Mouse (Mus musculus) cerebellum, postnatal 4 days (tissue): ENCODE results near the gene Mrpl35.
"Not testable (repeated sequence)": the region's sequence is repeated elsewhere in the genome, so short reads cannot be mapped to it uniquely, and the experiment has no call there.

ENCODE experiments used
- DNase-seq, 2 experiments: peaks; one replicate each; pipeline ENCODE4 v3.0.0; 2022; ENCODE audit warnings: low spot score in 2 of 2, mixed read lengths in 1 of 2

Mrpl35 gene

DNA sequence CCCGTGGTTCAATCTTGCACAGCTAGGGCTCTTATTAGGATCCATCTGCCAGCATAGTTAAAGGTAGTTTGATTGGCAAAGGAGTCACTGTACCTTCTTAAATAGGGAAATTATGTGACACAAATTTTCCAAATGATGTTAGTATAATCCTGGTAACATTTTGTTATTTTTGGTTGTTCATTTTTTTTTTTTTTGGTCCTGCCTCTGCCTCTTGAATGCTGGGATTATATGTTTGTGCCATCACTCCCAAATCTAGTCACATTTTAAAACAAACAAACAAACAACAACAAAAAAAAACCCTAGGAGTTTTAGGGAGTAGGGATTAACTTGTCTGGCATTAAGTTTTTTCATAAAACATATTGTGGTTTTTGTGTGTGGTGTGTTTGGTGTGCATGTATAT, at the start of gene Mrpl35:
Gene Mrpl35 (minus strand): TSS at position 101 of the 400 bp plus-strand sequence.
- no peak for DNase-seq

DNA sequence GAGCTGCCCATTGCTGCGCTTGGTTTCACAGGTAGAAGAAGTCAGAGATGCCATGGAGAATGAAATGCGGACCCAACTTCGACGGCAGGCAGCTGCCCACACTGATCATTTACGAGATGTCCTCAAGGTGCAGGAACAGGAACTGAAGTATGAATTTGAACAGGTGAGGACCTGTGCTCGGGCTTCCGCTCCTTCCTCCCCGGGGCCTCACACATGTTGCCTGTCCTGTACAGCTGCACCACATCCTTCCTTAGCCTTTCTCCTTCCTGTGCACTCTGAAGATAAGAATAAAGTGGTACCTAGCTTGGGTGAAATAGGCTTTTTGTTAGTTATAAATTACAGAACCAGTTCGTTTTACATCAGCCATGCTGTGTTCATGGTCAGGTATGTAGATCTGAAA, 44.6 kb upstream of the Mrpl35 start:
- no peak for DNase-seq

DNA sequence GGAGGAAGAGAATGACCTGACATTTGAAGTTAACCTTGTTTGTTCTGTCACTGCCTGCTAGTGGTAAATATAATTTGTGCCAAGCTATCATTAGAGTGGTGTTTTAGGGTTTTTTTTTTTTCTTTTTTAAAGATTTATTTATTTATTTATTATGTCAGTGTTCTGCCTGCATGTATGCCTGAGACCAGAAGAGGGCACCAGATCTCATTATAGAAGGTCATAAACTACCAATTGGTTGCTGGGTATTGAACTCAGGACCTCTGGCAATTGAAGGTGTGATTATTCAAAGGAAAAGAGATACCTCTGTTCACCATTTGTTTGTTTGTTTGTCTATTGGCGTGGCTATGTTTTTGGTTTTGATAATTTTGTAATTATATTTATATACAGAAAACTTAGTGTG, 42.0 kb upstream of the Mrpl35 start:
- DNase-seq, result no peak

DNA sequence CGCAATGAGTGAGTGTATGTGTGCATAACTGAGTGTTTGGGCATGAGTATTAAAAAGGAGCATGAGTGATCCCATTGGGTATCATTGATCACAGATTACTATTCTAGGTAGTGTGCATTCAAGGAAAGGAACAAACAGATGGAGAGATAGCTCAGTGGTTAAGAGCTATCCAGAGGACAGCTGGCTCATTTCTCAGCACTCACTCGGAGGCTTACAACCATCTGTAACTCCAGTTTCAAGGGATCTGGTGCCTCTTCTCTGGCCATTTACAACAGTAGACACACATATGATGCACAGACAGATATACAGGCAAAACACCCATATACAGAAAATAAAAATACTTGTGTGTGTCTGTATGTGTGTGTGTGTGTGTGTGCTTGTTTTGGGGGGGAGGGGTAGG, 41.0 kb upstream of the Mrpl35 start:
- DNase-seq, result no peak

DNA sequence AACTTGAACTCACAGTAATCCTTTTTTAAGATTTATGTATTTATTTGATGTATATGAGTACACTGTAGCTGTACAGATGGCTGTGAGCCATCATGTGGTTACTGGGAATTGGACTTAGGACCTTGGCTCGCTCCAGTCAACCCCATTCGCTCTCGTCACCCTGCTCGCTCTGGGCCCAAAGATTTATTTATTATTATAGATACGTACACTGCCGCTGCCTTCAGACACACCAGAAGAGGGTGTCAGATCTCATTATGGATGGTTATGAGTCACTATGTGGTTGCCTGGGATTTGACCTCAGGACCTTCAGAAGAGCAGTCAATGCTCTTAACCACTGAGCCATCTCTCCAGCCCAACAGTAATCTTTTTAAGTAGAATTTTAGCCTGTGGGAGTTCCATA, 20.1 kb upstream of the Mrpl35 start:
- DNase-seq, result not testable (repeated sequence)

DNA sequence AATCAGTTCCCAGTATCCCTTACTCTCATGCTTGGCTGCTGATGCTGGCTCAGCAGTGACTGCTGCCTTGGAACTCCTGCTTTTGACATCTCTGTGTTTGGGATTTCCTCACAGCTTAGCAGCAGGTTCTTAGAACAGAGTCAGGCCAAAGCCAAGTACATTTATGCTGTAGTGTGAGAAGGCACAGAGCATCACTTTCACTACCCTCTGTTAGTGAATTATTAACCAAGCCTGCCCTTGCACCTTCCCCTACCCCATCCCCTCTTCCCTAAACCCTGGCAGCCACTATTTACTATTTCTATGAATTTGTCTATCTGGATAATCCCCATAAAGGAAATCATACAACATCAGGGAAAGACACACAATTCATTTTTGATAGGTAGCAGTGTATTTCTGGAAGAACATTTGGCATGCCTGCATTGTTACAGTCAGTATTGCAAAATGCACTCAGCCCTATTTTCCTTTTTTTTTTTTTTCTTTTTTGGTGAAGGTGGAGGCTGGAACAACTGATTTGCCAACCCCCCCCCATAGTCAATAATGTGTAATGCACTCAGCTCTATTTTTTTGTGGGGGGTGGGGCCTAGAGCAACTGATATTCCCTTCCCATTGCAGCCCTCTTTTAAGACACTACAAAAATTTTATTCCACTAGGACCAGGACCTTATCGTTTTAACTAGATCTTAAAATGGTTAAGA, 14.0 kb upstream of the Mrpl35 start:
- no peak for DNase-seq

DNA sequence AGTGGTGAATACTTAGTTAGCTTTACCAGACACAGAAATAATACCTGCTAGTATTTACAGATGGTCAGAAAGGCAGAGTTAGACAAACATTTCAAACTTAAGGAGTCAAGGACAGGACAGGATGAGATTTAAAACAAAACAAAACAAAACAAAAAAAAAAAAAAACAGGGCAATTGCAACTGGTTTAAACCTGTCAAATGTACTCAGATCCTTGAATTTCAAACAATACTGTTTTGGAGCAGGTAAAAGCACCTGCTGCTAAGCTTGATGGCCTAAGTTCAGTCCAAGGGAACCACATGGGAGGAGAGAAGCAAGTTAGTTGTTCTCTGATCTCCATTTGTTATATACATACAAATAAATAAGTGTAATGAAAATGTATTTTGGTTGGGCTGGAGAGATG, 13.0 kb upstream of the Mrpl35 start:
- no peak for DNase-seq

DNA sequence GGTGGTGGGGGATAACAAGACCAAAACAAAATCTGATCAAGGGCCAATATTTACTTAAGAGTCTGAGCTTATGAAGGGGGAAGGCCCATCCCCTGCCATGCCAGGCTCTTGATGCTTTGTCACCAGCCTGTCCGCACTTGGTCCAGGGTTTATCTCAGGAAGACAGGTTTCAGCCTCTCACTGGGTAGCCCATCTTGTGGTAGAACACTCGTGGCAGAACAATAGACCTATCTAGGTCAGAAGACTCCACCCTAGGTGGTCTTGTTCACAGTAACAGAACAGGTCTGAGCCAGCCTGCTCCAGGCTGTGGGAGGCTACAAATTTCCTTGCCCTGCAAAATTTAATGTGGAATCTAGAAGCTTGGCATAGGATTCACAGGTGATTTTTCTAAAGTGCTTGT, 10.0 kb upstream of the Mrpl35 start:
- DNase-seq, result no peak

DNA sequence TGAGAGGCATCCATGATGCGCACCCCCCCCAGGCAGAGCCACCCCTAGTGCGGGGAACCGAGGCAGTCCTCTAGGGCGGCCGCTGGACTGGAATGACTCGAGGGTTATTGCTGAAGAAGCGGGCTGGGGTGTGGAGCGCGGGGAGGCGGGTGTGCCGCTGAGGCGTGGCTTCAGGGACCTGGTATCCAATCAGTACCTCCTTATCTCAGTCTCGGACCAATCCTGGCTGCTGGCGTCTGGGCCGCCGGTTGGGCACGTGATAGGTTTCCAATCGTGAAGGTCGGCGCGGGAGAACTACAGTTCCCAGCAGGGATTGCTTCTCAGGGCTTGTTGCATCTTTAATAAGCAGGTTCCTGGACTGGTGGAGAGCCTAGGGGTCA, 4.8 kb upstream of the Mrpl35 start:
- DNase-seq, result peak; percentile 83 to 91

DNA sequence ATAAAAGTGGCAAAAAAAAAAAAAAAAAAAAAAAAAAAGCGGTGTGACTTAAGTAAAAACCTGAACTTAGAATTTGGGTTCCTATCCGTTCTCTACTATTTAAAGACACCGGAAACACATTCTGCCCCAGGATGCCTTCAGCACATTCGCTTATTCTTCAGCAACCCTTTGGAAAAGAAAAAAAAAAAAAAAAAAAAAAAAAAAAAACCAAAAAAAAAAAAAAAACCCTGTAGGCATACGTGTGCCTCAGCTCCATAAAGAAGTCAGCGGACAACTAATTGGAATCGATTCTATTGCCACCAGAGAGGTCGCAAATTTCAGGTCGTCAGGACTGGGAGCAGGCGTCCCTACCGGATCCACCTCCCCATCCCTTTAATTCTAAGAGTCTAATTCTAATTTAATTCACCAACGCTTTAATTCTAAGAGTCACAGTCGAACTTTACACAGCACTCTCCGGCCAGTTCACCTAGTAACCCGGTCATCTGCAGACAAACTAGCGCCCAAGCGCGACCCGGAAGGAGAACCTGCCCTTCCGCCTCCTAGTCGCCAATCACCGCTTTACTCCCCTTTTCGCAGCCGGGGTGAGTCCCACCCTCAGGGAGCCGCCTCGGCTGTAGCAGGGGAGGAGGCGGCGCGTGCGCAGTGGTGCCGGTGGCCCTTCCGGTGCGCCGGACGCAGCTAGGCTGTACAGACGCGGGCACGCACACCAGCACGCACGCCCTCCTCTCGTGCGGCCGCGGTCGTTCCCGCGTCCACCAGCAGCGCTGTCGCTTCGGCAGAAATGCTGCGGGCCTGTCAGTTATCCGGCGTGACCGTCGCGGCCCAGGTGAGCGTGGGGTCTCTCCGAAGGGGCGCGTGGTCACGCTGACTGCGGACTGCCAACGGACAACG, 4.2 kb upstream of the Mrpl35 start, which contains the start of gene Immt:
Gene Immt (plus strand): TSS at position 642 of the 891 bp plus-strand sequence.
- peak; percentile 91 to 96 for DNase-seq

DNA sequence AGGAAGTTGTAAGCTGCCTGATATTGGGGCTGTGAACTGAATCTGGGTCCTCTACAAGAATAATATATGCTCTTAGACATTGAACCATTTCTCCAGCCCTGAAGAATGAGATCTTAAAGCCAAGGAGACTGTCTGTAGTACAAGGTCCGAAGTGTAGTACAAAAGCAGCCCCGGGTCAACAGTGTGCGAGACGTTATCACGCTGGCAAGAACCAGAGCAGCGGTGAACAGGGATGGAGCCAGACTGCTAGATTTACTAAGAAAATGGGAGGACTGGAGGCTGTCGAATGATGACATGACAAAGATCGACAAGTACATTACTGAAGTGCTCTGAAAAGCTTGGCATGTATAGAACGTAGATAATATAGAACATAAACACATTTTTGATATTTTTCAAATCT, 3.0 kb upstream of the Mrpl35 start:
- no peak for DNase-seq

DNA sequence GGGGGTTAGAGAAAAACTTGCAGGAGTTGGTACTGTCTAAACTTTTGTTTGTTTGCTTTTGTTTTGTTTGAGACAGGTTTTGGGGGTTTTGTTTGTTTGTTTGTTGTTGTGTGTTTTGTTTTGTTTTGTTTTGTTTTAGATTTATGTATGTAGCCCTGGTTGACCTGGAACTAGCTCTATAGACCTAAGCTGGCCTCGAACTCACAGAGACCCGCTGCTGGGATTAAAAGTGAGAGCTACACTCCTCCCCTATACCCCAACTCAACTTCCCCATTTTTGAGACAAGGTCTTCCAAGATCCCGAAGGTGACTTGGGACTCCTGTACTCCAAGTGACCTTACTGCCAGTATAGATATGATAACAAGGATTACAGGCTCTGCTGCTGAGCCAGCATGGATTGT, 2.8 kb downstream of the Mrpl35 start:
- DNase-seq, result no peak

DNA sequence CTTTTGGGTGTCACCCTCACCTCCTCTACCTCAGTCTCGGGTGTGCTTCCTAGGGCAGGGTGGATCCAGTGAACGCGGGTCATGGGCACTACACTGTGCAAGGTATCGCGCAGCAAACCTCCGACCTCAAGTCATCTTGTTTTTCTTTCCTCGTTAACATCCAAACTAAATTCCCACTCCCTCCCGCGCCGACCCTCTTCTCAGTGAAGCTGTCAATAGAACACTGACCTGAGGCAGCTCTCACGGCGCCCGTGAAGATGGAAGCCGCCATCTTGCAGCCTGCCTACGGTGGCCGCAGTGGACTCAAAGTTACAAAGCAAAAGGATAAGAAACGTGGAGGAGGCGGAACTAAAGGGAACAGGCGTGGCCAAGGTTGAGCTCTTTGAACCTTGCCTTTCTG, 3.3 kb downstream of the Mrpl35 start:
- DNase-seq, result peak; percentile 71 to 81

DNA sequence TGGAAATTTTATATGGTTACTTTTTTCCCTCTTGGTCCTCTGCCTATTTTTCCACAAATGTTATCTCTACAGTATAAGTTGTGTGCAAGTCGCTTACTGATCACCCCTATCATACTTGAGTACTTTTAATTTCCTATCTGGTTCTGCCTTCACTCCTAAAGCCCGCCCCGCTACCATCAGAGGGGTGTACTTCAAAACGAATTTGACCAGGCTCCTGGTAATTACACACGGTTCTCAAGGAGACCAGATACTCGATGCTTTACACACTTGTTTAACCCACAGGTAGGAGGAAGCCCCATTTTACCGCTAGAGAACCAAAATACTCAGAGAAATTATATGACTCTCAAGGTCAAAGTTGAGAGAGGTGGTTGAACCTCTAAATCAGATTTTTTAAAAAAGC, 3.7 kb downstream of the Mrpl35 start:
- no peak for DNase-seq

DNA sequence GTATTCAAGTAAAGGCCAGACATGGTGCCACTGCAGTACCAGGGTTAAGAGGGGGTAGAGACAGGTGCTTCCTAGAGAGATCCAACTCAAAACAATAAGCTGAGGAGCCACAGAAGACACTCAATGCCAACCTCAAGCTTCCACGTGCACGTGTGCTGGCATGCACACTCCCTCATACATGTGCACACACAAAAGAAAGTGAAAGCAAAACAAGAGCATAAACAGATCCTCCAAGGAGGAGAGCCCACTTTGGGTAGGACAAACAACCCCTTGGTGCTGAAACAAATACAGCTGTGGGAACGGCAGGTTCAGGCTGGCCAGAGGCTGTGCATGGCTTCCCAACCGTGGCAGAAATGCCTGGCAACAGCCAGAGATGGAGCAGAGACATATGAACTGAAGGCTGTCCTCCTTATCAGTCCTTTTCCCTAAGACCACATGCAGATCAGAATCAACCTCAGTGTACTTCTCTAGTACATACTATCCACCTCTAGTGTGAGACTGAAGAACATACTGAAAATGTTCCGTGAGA, 6.9 kb downstream of the Mrpl35 start:
- no peak for DNase-seq

DNA sequence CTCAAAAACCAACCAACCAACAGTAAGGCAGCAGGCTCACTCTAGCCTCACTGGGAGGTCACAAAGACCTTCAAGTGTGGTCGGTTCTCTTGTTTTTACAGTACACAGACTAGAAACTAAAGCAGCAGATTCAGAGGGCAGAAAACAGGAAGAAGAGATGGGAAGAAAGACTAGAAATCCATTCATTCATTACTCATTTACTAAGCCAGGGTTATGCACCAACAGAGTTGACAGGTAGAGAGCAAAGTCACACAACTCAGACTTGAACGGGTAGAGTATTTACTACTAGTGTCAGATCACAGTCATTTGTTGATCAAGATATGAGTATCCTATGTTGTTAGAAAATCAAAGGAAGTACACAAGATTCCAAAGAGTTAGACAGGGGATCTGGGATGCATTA, 13.9 kb downstream of the Mrpl35 start:
- DNase-seq, result no peak

DNA sequence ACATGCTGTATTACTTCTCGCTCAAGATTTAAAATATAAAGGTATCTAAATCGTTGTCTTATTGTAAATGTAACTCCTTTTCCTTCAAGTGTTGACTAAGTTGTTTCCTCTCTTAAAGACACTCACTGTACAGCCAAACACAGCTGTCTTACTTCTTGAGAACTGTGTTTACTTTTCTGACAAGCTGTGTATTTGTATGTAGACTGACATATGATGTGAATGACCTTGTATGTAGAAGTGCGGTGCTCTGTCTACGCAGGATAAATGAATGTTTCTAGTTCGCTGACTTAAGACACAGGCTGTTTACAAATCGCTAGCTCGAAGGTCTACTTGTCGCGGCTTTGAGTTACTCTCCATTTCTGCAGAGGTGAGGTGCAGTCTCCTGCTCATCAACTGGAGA, 16.9 kb downstream of the Mrpl35 start:
- no peak for DNase-seq

DNA sequence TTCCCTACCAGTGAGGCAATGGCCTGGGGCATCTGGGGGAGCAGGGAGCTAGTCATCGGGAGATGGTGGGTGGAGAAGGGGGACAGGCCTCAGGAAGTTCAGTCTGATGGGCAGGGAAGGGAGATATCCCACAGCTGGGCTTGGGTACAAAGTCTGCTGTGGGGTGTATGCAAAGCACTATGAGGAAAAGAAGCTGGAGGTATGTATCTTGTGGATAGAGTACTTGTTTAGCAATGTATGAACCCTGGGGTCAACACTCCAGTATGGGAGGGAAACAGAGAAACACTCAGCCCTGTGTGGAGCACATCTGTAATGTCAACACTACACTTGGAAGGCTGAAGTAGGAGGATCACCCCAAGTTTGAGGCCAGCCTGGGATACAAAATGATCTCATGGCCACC, 20.1 kb downstream of the Mrpl35 start:
- DNase-seq, result no peak

DNA sequence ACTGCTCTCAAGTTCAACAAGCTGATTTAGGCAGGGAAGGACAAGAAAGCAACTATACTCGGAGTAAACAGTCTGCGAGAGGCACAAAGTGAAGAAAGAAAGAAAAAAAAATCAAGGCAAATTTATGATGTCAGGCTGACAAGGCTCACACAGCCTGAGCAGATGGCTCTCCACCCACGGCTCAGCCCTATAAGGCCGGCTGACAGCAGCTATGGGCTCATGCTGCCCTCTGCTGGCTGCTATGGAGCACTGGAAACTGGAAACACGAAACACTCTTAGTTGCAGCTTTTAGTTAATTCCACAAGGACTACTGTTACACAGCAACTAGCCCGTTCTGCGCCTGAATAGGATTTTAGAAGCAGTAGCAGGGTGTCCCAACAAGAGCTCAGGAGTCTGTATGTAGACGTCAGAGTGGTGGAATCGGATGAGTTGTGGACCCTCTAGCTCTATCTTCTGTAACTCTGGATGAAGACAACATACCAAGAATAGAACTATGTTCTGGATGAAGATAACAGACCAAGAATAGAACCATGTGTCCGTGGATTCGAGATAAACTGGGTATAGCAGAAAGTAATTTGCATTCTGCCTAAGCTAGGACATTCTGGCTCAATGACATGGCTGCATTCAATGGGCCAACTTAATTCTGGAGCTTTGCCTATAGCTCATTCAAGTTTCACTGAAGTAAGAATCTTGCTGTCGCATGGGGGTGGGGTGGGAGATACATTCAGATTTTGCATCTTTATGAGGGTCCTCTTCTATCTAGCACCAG, 22.5 kb downstream of the Mrpl35 start:
- peak in 1 of 2 experiments; percentile 67 for DNase-seq

DNA sequence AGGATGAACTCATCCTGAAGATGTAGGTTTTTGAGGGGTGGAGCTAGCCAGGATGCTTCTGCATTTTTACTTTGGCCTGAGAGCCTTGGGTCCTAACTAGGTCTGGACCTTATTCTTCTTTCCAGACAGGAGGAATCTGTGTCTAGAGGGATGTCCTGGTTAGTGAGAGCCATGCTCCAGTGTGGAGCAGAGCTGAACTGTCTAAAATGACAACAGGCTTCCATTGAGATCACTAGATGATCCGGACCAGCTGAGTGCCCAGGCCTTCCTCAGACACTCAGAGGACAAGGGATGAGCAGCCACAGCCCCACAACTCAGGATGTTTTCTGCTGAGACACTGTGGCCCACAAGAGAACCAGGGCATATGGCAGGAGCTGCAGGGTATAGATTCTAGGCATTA, 23.2 kb downstream of the Mrpl35 start:
- DNase-seq, result no peak

DNA sequence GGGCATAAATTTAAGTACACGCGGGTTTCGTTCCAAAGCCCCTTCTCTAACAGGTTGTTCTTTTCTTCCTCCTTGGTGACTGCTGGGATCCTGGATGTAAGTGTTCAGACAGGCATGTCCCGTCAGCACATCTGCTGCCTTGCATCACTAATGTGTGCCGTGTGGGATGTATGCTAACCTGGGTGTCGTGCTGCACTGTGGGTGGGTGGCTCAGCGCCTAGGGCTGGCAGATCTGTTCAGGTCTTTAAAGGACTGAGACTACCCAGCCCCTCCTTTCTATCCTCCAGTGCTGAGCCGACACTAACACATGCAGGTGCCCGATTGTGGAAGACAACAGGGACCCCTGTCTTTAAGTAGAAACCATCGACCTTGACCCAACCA, 25.1 kb downstream of the Mrpl35 start:
- DNase-seq, result no peak

DNA sequence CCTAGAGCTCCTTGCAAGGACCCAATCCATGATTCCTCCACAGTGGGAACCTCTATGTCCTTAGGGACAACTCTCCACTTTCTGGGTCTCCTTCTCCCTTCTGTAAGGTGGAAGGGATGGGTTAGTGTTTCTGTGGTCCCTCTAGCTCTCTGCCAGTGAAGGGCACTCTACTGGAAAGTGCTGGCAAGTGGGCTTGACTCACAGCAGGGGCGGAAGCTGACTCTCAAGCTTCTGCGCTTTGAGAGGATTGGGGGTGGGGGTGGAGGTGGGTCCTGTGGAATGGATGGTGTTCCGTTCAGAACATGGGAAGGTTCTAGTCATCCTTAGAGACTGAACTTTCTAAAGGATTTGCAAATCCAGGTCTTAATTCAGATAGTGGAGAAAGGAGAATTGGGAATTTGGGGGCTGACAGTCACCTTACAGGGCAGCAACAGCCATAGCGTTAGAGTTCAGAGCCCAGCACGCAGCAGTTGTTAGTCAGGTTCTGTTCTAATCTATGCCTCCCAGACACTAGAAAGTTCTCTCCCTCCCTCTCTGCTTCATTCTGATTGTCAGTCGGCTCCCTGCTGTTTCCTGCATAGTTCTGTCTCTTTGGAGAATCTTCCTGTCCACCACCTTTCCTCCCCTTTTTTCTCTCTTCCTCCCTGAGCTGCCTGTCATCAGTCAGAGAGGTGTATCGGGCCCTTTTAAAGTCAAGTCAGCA, 25.6 kb downstream of the Mrpl35 start:
- DNase-seq, result no peak
